Mouse (Mus musculus): ENCODE measurements around the gene Tmem183a. TPM values are rescaled to one million over a fixed set of nuclear protein-coding genes. Genes with fewer than 3 reads are reported as not detected.

Tmem183a gene
- total and polyA plus RNA-seq, 3 experiments, result 41.5 to 73.6 (median 61.1) TPM

DNA sequence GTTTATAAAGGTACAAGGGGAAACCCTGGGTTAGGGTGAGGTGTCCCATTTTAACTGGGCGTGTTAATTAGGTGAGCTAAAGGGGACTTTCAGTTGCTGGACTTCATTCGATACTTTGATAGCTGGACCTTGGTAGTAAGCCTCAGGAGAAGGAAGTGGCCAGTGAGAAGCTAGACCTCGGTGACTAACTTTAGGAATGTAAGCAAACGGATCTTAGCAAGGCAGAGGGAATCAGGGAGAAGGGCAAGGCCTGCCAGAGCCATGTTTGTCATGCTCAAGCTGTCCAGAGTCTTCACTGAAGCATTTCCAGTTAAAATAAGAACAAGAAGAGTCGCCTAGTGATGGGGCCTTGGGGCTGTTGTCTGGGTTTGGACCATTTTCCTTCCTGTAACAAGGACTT lies 3.7 kb upstream of the Tmem183a start:
- no peak for DNase-seq (ENCODE audit: extremely low read depth)
- dilution Hi-C loops (cut with MboI; ENCODE audit: extremely low pct_ligation_motif_present, extremely low pct_unique_long_range_greater_than_20kb, low sequenced_read_pairs) (no loop called here), in situ Hi-C loops (cut with MboI; ENCODE audit: low pct_ligation_motif_present, low pct_unique_long_range_greater_than_20kb, low sequenced_read_pairs) (no loop called here)
- Histone ChIP-seq H3K36me3 (replicated peaks in 1 of 2; ENCODE audit: control insufficient read depth in 1 of 2, insufficient read depth in 1 of 2, low read length in 1 of 2) (peaks cover 0 to 2% of the 10 kb centered on the region in 2 experiments), H3K9me3 (replicated peaks; ENCODE audit: low read length) (peaks cover 13% of the 10 kb centered on the region), H3K79me2 (replicated peaks; ENCODE audit: control insufficient read depth, extremely low read depth, insufficient read depth, poor library complexity, severe bottlenecking) (peaks cover 11% of the 10 kb centered on the region), H3K4me2 (ENCODE audit: insufficient read depth, low read depth, poor library complexity, severe bottlenecking) (no peak overlapping the region), H3K4me3 (replicated peaks in 1 of 3; ENCODE audit: low read depth in 2 of 3, low read length in 2 of 3, poor library complexity in 1 of 3) (no peak overlapping the region), H3K27me3 (replicated peaks) (no peaks in the 10 kb centered on the region), H3K27ac (ENCODE audit: insufficient read depth, low read depth) (no peak overlapping the region), H3K9ac (ENCODE audit: insufficient read depth, low read depth) (no peak overlapping the region), H3K4me1 (ENCODE audit: control insufficient read depth in 1 of 2, insufficient read depth in 2 of 2) (peaks cover 2 to 9% of the 10 kb centered on the region in 2 experiments; a peak in 3 of 4 replicates)
- TF ChIP-seq ZNF384 (IDR thresholded peaks at IDR 0.05; ENCODE audit: low read depth, low read length) (no peak), UBTF (IDR thresholded peaks at IDR 0.05; ENCODE audit: low read depth, low read length) (no peak), E2F4 (IDR thresholded peaks at IDR 0.05; ENCODE audit: insufficient replicate concordance, low read depth, low read length) (no peak), MEF2A (IDR thresholded peaks at IDR 0.05; ENCODE audit: borderline replicate concordance, low read depth, low read length) (no peak), NELFE (IDR thresholded peaks at IDR 0.05; ENCODE audit: low read depth, low read length) (no peak), TCF12 (IDR thresholded peaks at IDR 0.05; ENCODE audit: low read depth, low read length) (no peak)

- Histone ChIP-seq H3K9ac (ENCODE audit: insufficient read depth, low read depth) (no peak overlapping the region), H3K4me3 (replicated peaks in 1 of 3; ENCODE audit: low read depth in 2 of 3, low read length in 2 of 3, poor library complexity in 1 of 3) (no peak overlapping the region), H3K27me3 (replicated peaks) (no peaks in the 10 kb centered on the region), H3K9me3 (replicated peaks; ENCODE audit: low read length) (no peaks in the 10 kb centered on the region), H3K36me3 (replicated peaks in 1 of 2; ENCODE audit: control insufficient read depth in 1 of 2, insufficient read depth in 1 of 2, low read length in 1 of 2) (peaks cover 8 to 23% of the 10 kb centered on the region in 2 experiments), H3K4me2 (ENCODE audit: insufficient read depth, low read depth, poor library complexity, severe bottlenecking) (no peak overlapping the region), H3K27ac (ENCODE audit: insufficient read depth, low read depth) (no peak overlapping the region), H3K79me2 (replicated peaks; ENCODE audit: control insufficient read depth, extremely low read depth, insufficient read depth, poor library complexity, severe bottlenecking) (peaks cover 23% of the 10 kb centered on the region), H3K4me1 (ENCODE audit: control insufficient read depth in 1 of 2, insufficient read depth in 2 of 2) (peaks cover 2 to 17% of the 10 kb centered on the region in 2 experiments; a peak in 3 of 4 replicates)
- in situ Hi-C loops (cut with MboI; ENCODE audit: low pct_ligation_motif_present, low pct_unique_long_range_greater_than_20kb, low sequenced_read_pairs), result no loop called here
- no peak for DNase-seq (ENCODE audit: extremely low read depth)
- no peak for TF ChIP-seq GABPA (IDR thresholded peaks at IDR 0.05; ENCODE audit: insufficient replicate concordance, low read depth, low read length)
- no peak for TF ChIP-seq NELFE (IDR thresholded peaks at IDR 0.05; ENCODE audit: low read depth, low read length)
- no peak for TF ChIP-seq UBTF (IDR thresholded peaks at IDR 0.05; ENCODE audit: low read depth, low read length)
- no peak for TF ChIP-seq SIN3A (IDR thresholded peaks at IDR 0.05; ENCODE audit: low read length)
- TF ChIP-seq USF2 (conservative IDR thresholded peaks at IDR 0.05; ENCODE audit: low read depth, low read length), result no peak
- no peak for TF ChIP-seq TBP (conservative IDR thresholded peaks at IDR 0.05; ENCODE audit: low read depth, low read length)
- no peak for TF ChIP-seq ZC3H11A (IDR thresholded peaks at IDR 0.05; ENCODE audit: low read depth, low read length)
- TF ChIP-seq CHD1 (IDR thresholded peaks at IDR 0.05; ENCODE audit: low read depth, low read length), result no peak
- TF ChIP-seq RCOR1 (conservative IDR thresholded peaks at IDR 0.05; ENCODE audit: low read depth, low read length), result no peak
- TF ChIP-seq SMC3 (IDR thresholded peaks at IDR 0.05; ENCODE audit: low read depth, low read length), result no peak
- TF ChIP-seq MXI1 (IDR thresholded peaks at IDR 0.05; ENCODE audit: low read depth, low read length), result no peak
- no peak for TF ChIP-seq ZKSCAN1 (IDR thresholded peaks at IDR 0.05; ENCODE audit: borderline replicate concordance, low read depth, low read length)
- no peak for TF ChIP-seq MAZ (IDR thresholded peaks at IDR 0.05; ENCODE audit: low read depth, low read length)
- dilution Hi-C loops (cut with MboI; ENCODE audit: extremely low pct_ligation_motif_present, extremely low pct_unique_long_range_greater_than_20kb, low sequenced_read_pairs), result no loop called here
Measured at GRCm38 (mm10) chr1:134363194-134363593, 1.4 kb upstream of the Tmem183a start.

Measured in CH12.LX (cell line).